Mouse (Mus musculus) neutrophil, adult 59 days (primary cell): Measurements from ENCODE around the gene Dnajc16. TPM values are rescaled to one million over a fixed set of nuclear protein-coding genes. Genes with fewer than 3 reads are reported as not detected.

Source experiments
- total RNA-seq, 2 experiments: library from RNA; stranded (reverse); gene quantifications; 1 replicate in 1 of 2; 2 replicates in 1 of 2; pipeline ENCODE4 v1.2.4; 2023

Dnajc16 gene
- total RNA-seq: 1 to 10 TPM; 3.8 to 4.5 TPM

DNA sequence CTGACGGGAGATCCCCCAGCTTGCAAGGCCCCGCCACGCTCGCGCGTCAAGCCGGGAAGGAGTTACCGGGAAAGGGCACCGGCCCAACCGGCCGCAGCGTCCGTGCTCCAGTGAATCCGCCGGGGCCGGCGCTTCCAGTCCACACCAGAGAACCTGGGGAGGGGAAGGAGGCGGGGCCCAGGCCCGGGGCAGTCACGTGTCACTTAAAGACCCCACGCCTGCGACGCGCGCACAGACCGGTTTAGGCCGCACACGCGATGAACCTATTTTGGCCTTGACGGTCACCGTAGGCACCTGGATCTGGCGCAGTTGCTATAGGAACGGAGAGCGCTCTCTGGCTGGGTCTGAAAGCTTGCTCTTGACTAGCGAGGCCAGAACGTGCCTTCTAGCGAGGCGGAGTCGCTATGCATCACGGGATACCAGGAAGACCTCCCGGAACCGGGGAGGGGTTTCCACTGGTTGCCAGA lies at the start of gene Dnajc16:
Dnajc16 (minus strand) TSS at position 408 of the 467 bp plus-strand sequence.

DNA sequence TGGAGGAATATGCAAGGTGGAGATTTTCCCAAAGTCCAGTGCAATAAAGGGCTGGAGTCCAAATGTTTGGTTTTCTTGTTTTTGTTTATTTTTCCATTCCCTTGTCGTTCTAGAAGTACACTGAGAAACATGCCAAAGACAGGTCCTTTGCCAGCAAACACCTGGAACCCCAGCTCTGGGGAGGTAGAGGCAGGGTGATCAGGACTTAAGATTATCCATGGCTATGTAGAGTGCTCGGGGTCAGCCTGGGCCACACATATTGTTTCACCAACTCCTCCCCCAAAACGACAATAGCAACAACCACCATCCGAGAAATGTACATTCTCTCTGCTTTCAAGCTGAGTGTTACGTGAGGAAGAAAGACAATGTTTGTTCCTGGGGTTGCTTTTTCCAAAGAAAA lies 35.3 kb upstream of the Dnajc16 start, which contains the start of gene Cela2a:
Cela2a (minus strand) TSS at position 101 of the 400 bp plus-strand sequence.

DNA sequence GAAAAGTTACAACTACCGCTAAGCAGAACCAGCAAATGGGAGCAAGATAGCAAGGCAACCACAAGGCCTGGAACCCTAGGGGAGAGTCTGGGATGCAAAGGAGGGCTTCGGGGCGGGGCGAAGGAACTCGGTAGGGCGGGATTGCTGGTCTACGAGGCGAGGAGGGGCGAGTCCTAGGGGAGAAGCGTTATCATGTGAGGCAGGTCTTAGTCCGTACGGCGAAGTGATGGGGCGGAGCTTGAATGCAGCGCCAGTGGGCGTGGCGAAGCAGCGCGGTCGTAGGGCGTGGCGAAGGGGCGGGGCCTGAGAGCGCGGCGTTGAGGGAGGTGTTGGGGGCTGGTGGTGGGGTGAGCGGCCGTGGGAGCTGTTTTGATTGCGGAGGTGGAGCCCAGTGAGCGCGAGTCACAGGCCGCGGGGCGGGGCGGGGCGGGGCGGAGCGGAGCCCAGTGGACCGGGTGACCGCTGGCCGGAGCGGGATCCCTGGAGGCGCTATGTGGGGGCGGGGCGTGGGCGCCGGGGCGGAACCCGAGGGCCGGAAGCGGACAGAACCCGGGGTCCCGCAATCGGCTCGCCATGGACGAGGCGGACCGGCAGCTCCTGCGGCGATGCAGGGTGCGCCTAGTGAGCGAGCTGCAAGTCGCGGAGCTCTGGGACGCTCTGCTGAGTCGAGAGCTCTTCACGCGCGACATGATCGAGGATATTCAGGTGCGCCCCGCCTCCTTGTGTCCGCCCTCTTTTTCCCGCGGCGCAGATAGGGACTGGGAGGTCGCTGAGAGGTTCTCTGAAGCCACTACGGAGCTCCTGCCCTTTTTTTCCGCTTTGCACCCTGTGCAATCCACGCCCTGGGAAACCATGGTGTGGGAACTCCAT lies 2.8 kb upstream of the Dnajc16 start, which contains the start of gene Casp9:
Casp9 (plus strand) TSS at position 331 of the 870 bp plus-strand sequence.

DNA sequence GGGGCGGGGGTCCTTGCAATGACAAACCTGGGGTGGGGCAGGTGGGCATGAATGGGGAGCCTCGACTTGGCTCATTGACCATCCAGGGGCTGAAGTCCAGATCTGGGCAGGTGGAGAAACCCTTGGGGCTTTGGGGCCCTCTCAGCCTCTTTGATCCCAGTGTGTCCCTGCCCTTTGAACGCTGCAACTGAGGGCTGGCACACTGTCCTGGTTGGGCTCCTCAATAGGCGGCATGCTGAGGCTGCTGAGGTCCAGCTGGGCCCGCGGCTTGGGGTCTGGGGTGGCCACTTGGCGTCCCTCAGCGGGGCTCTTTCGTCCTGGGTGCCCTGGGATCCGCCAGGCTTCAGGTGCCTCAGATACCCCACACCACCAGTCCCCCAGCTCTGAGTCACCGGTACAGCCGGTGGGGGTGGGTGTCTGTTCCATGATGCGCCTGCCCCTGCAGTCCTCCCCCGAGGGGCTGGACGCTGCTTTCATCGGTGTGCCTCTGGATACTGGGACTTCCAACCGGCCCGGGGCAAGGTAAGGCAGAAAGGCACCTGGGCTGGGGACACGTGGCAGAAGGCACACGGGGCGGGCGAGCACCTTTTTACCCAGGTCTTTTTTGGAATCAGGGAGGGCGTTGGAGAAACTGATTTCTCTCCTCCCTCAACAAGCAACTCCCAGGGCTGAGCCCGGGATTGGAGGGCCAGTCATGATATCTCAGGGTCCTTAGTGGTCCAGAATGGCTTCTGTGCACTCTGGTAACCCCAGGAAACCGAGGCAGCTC lies 44.0 kb downstream of the Dnajc16 start, which contains the start of gene Agmat:
Agmat (plus strand) TSS at position 95 of the 769 bp plus-strand sequence.

DNA sequence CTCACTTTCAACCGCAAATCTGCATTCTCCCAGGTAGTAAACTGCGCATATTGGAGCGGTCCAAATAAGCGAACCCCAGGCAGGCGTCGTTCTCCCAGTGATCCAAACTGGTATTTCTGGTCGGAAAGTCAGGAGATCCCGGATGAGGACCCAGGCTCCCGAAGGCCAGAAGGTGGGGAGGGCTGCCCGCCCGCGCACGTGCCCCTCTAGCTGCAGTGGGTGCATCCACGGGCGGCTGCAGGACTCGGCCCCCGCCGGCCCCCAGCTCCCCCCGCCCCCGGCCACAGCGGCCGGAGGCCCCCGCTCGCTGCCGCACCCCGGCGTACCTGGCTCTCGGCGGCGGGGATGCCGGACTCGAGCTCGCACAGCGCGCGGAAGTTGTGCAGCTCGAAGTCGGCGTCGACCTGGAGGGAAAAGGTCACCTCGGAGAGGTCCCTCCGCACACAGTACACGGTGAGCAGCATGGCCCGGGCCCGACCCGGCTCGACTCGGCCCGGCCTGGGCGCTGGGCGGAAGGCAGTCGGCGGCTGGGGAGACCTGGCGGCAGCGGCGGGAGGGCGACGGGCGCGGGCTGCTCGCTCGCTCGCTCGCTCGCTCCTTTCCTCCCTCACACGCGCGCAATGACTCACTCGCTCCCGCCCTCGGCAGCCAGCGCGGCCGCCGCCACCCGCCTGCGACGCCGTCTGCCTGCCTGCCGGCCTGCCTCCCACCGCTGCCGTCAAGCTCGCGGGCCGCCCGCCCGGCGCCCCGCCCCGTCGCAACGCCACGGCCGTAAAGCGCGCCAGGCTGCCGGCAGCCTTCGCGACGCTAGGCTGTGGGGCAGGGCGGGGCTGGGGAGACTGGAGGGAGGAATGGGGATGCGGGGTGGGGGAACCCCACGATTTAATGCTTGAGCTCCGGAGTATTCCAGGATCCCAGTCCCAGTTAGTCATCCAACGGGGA lies 67.7 kb downstream of the Dnajc16 start, which contains the start of gene Ddi2:
Ddi2 (minus strand) TSS at position 689 of the 942 bp plus-strand sequence.

Other genes with a start within 250 kb of the Dnajc16 start
- gene Fblim1, start 184.8 kb downstream of the Dnajc16 start, total RNA-seq: under 1 TPM in 1 of 2 experiments, not detected in 1; 0.11 TPM
- gene Tmem82, start 172.3 kb downstream of the Dnajc16 start, total RNA-seq: not detected
- not detected for gene Slc25a34, start 167.1 kb downstream of the Dnajc16 start, total RNA-seq
- gene Plekhm2, start 126.0 kb downstream of the Dnajc16 start, total RNA-seq: 10 to 100 TPM; 33.1 to 35.7 TPM
- gene Rsc1a1, start 105.3 kb downstream of the Dnajc16 start, total RNA-seq: 1 to 10 TPM in 1 of 2 experiments, not detected in 1; 2.8 TPM
- gene Ddi2, start 67.5 kb downstream of the Dnajc16 start, total RNA-seq: 10 to 100 TPM; 35.2 to 40.9 TPM
- under 1 TPM in 1 of 2 experiments, not detected in 1; 0.24 TPM for gene Agmat, start 44.3 kb downstream of the Dnajc16 start, total RNA-seq
- gene Casp9, start 2.7 kb upstream of the Dnajc16 start, total RNA-seq: 10 to 100 TPM; 18.3 to 24.9 TPM
- not detected for gene Cela2a, start 35.2 kb upstream of the Dnajc16 start, total RNA-seq
- gene Ctrc, start 55.4 kb upstream of the Dnajc16 start, total RNA-seq: not detected
- 100 to 1,000 TPM; 118 to 135 TPM for gene Efhd2, start 84.0 kb upstream of the Dnajc16 start, total RNA-seq
- gene Fhad1, start 224.2 kb upstream of the Dnajc16 start, total RNA-seq: under 1 TPM in 1 of 2 experiments, not detected in 1; 0.42 TPM